19 mouse cellular contexts compared by ENCODE assay signal in the genomic region with DNA sequence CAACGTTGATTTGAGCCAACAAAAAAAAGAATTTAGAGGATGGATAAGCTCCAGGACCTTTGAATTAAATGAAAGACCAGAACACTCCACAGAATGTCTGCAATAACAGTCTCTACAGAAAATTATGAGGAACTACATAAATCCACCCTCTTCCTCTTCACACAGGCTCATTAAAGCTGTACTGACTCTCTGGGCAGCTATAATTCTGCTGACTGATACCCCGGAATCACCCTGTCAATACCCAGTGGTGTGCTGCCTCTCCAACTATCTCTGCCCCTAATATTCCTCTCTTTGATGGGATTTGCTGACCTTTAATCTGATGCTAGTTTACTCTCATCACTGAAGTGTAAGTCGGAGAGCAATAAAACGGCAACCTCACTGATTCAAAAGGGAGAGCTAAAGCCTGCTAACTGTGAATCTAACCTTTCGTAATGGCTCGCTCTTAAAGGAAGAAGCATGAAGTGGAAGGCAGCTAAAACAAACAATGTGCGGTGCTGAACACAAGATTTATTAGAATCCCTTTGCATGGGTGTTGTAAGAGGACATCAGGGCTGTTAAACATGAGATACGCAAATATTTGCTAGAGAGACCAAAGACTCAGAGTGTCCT.
A peak's percentile ranks its signal among the peaks of the same experiment; 100 is the strongest.
DNase-seq lines count a peak whose midpoint lies in the region; ATAC-seq and TF ChIP-seq lines count a peak whose summit lies in the region.
"Had no signal": no experiment of that assay in that cellular context is flagged by ENCODE, and none has a peak within 500 bp of the region (broad histone marks: within the 10 kb centered on the region; RNA-seq: fewer than 3 reads in every experiment).

No protein-coding gene starts in this region.

- H3K4me3 ChIP-seq in intestine, embryonic 15.5 days (replicated peaks): no peak overlapping the region
- H3K4me3 ChIP-seq in intestine, postnatal 0 days (ENCODE audit: low read depth, low read length): no peak overlapping the region
- H3K4me3 ChIP-seq in hindbrain, embryonic 15.5 days: no peak overlapping the region
- H3K4me3 ChIP-seq in midbrain, embryonic 14.5 days (replicated peaks; ENCODE audit: low read depth, low read length): no peak overlapping the region
- H3K4me3 ChIP-seq: embryonic facial prominence, embryonic 13.5 days; forebrain, embryonic 10.5 days; myocyte; stomach, embryonic 15.5 days had no signal

- TF ChIP-seq CTCF in intestine, postnatal 0 days (IDR thresholded peaks at IDR 0.05; ENCODE audit: low read depth): no peak
- no peak for TF ChIP-seq CTCF in brain, embryonic 14.5 days (IDR thresholded peaks at IDR 0.05; ENCODE audit: borderline replicate concordance, extremely low read depth, insufficient read depth, insufficient read length)

- no peak for ATAC-seq in intestine, embryonic 15.5 days
- ATAC-seq in intestine, postnatal 0 days: no peak
- ATAC-seq in hindbrain, embryonic 15.5 days (ENCODE audit: low FRiP score, low read depth): 0 out of 2 replicates have a peak, but pooled peaks have one; percentile 27
- ATAC-seq in midbrain, embryonic 14.5 days (ENCODE audit: low FRiP score, low TSS enrichment): no peak

- no peak overlapping the region for H3K9ac ChIP-seq in intestine, embryonic 15.5 days
- H3K9ac ChIP-seq in intestine, postnatal 0 days (ENCODE audit: low read depth, low read length): no peak overlapping the region
- no peak overlapping the region for H3K9ac ChIP-seq in hindbrain, embryonic 15.5 days
- H3K9ac ChIP-seq in midbrain, embryonic 14.5 days (replicated peaks; ENCODE audit: low read length): 0 out of 2 replicates have a peak overlapping the region, but pooled peaks have one; percentile 14
- H3K9ac ChIP-seq: embryonic facial prominence, embryonic 13.5 days; liver, embryonic 14.5 days; stomach, embryonic 15.5 days had no signal

- H3K4me2 ChIP-seq in intestine, embryonic 15.5 days (replicated peaks): 0 out of 2 replicates have a peak overlapping the region, but pooled peaks have one; percentile 9
- no peak overlapping the region; the same call in 1 of the 2 replicates for H3K4me2 ChIP-seq in intestine, postnatal 0 days (replicated peaks; ENCODE audit: low read depth)
- peak overlapping the region; percentile 4; the same call in 1 of the 2 replicates for H3K4me2 ChIP-seq in hindbrain, embryonic 15.5 days
- H3K4me2 ChIP-seq in midbrain, embryonic 14.5 days (ENCODE audit: low read length): peak overlapping the region; percentile 28
- H3K4me2 ChIP-seq: embryonic facial prominence, embryonic 13.5 days; stomach, embryonic 15.5 days had no signal

- no peak for TF ChIP-seq POLR2A in brain, embryonic 14.5 days (IDR thresholded peaks at IDR 0.05; ENCODE audit: borderline replicate concordance, extremely low read depth, insufficient read depth, insufficient read length, poor library complexity, severe bottlenecking)

- peaks cover 14% of the 10 kb centered on the region for H3K4me1 ChIP-seq in intestine, embryonic 15.5 days (replicated peaks)
- no peaks in the 10 kb centered on the region for H3K4me1 ChIP-seq in intestine, postnatal 0 days (replicated peaks; ENCODE audit: control insufficient read depth, insufficient read depth, low read length)
- H3K4me1 ChIP-seq in hindbrain, embryonic 15.5 days (replicated peaks): peaks cover 42% of the 10 kb centered on the region
- peaks cover 75% of the 10 kb centered on the region for H3K4me1 ChIP-seq in midbrain, embryonic 14.5 days (ENCODE audit: control insufficient read depth, insufficient read depth, low read length)

- H3K27me3 ChIP-seq in intestine, embryonic 15.5 days (replicated peaks): no peaks in the 10 kb centered on the region
- H3K27me3 ChIP-seq in intestine, postnatal 0 days (replicated peaks; ENCODE audit: control insufficient read depth, insufficient read depth, low read length): no peaks in the 10 kb centered on the region
- H3K27me3 ChIP-seq in hindbrain, embryonic 15.5 days: no peaks in the 10 kb centered on the region
- H3K27me3 ChIP-seq in midbrain, embryonic 14.5 days (ENCODE audit: control insufficient read depth, insufficient read depth, low read length): no peaks in the 10 kb centered on the region
- H3K27me3 ChIP-seq: embryonic facial prominence, embryonic 13.5 days; stomach, embryonic 15.5 days had no signal

- no peaks in the 10 kb centered on the region for H3K9me3 ChIP-seq in intestine, embryonic 15.5 days
- no peaks in the 10 kb centered on the region for H3K9me3 ChIP-seq in intestine, postnatal 0 days (ENCODE audit: control insufficient read depth)
- no peaks in the 10 kb centered on the region for H3K9me3 ChIP-seq in hindbrain, embryonic 15.5 days
- H3K9me3 ChIP-seq in midbrain, embryonic 14.5 days (ENCODE audit: control insufficient read depth, low read length): no peaks in the 10 kb centered on the region
- H3K9me3 ChIP-seq: embryonic facial prominence, embryonic 13.5 days; forebrain, embryonic 10.5 days; stomach, embryonic 15.5 days had no signal

- H3K27ac ChIP-seq in intestine, embryonic 15.5 days: no peak overlapping the region
- no peak overlapping the region for H3K27ac ChIP-seq in intestine, postnatal 0 days (ENCODE audit: low read depth, low read length)
- peak overlapping the region; percentile 53 for H3K27ac ChIP-seq in hindbrain, embryonic 15.5 days (replicated peaks)
- H3K27ac ChIP-seq in midbrain, embryonic 14.5 days (replicated peaks; ENCODE audit: low read depth, low read length): peak overlapping the region; percentile 70
- H3K27ac ChIP-seq: embryonic facial prominence, embryonic 13.5 days; forebrain, embryonic 10.5 days; liver, embryonic 14.5 days; macrophage; stomach, embryonic 15.5 days had no signal

- 17% methylated on average over 8 of the region's 8 CpGs for WGBS in intestine, embryonic 15.5 days
- WGBS in intestine, postnatal 0 days: 16% methylated on average over 8 of the region's 8 CpGs
- 45% methylated on average over 8 of the region's 8 CpGs for WGBS in hindbrain, embryonic 15.5 days
- WGBS in midbrain, embryonic 14.5 days: 26% methylated on average over 8 of the region's 8 CpGs

- H3K36me3 ChIP-seq in intestine, embryonic 15.5 days: no peaks in the 10 kb centered on the region
- H3K36me3 ChIP-seq in intestine, postnatal 0 days (ENCODE audit: control insufficient read depth, insufficient read depth): no peaks in the 10 kb centered on the region
- no peaks in the 10 kb centered on the region for H3K36me3 ChIP-seq in hindbrain, embryonic 15.5 days
- no peaks in the 10 kb centered on the region for H3K36me3 ChIP-seq in midbrain, embryonic 14.5 days (ENCODE audit: control insufficient read depth, insufficient read depth, low read length)
- H3K36me3 ChIP-seq: embryonic facial prominence, embryonic 13.5 days; forebrain, embryonic 10.5 days; stomach, embryonic 15.5 days had no signal

- DNase-seq in brain, embryonic 14.5 days (ENCODE audit: low read depth): peak; percentile 63
- peak; percentile 51 for DNase-seq in midbrain, embryonic 14.5 days
- DNase-seq in natural killer cell, adult 2 months (ENCODE audit: low spot score in 2 of 2): no peak
- DNase-seq in frontal cortex, postnatal 36 days (ENCODE audit: low spot score in 2 of 2): no peak
- DNase-seq in thymus, adult 18-20 months: no peak
- DNase-seq: cerebellum, postnatal 36 days; kidney, postnatal 10 days; layer of hippocampus, adult 9-11 months; right cerebral cortex, adult 18-20 months; spleen, adult 18-20 months had no signal

Comparison
In these comparisons a context has a peak if more than half of its experiments do, and no peak if none do; other contexts are left out.
1. H3K27ac ChIP-seq: peak in hindbrain, embryonic 15.5 days (single experiment) and midbrain, embryonic 14.5 days (single experiment); none in intestine, embryonic 15.5 days (single experiment) and intestine, postnatal 0 days (single experiment).
2. DNase-seq: peak in brain, embryonic 14.5 days (single experiment) and midbrain, embryonic 14.5 days (single experiment); none in natural killer cell, adult 2 months (0 of 2), frontal cortex, postnatal 36 days (0 of 2) and thymus, adult 18-20 months (0 of 2).